Mouse (Mus musculus): ENCODE data around the gene Klhdc10. TPM values are rescaled to one million over a fixed set of nuclear protein-coding genes. Genes with fewer than 3 reads are reported as not detected.

Klhdc10 gene
- polyA plus RNA-seq (2014; fragmentation: Illumina TruSeq; extraction: RNeasy Lipid Tissue Mini Kit (QIAGEN cat#74804); ENCODE audit: low read depth, low replicate concordance) = 81.2 TPM

DNA sequence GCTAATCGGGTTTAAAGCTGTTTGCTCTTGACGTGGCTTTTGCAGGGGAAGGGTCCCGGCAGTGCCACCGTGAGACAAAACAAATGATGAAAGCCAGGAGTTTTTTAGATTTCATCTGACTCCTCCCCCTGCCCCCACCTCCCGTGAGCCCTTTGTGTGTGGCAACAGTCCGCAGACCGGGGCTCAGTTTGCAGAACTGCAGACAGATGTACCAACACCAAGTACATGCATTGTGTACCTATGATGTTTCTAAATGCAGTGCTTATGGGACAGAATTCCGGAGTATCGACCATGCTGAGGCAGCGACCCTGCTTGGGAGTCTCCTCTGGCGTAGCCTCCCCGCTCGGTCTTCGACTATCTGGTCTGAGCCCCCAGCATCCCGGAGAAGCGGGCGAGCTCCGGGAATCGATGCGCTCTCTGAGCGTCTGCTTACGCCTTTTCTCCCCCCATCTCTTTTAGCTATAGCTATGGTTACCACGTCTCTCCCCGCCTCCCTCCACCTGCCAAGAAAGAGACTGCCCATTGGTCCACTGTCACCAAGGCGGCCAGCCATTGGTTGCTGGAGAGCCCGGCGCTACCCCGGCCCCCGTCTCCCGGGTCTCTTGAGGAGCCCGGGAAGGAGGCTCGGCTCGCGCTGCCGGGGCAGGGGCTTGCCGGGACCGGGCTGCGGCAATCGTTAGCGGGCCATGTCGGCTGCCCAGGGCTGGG, at the start of gene Klhdc10:
TSS of gene Klhdc10 (plus strand) at position 561 of the 708 bp plus-strand sequence.

GRCm38 (mm10) chr6:30390714-30391697, 10.7 kb upstream of the Klhdc10 start, which contains the start of gene Zc3hc1:
Zc3hc1 (minus strand) TSS chr6:30391028.

Other genes starting within 250 kb of the Klhdc10 start
- 126 TPM for gene Ube2h, start 97.3 kb upstream of the Klhdc10 start, polyA plus RNA-seq (2014; fragmentation: Illumina TruSeq; extraction: RNeasy Lipid Tissue Mini Kit (QIAGEN cat#74804); ENCODE audit: low read depth, low replicate concordance)
- gene Zc3hc1, start 10.8 kb upstream of the Klhdc10 start, polyA plus RNA-seq (2014; fragmentation: Illumina TruSeq; extraction: RNeasy Lipid Tissue Mini Kit (QIAGEN cat#74804); ENCODE audit: low read depth, low replicate concordance) = 3.4 TPM
- gene Tmem209, start 107.9 kb downstream of the Klhdc10 start, polyA plus RNA-seq (2014; fragmentation: Illumina TruSeq; extraction: RNeasy Lipid Tissue Mini Kit (QIAGEN cat#74804); ENCODE audit: low read depth, low replicate concordance) = 68.4 TPM
- not detected for gene Ssmem1, start 108.0 kb downstream of the Klhdc10 start, polyA plus RNA-seq (2014; fragmentation: Illumina TruSeq; extraction: RNeasy Lipid Tissue Mini Kit (QIAGEN cat#74804); ENCODE audit: low read depth, low replicate concordance)
- gene Cpa2, start 139.7 kb downstream of the Klhdc10 start, polyA plus RNA-seq (2014; fragmentation: Illumina TruSeq; extraction: RNeasy Lipid Tissue Mini Kit (QIAGEN cat#74804); ENCODE audit: low read depth, low replicate concordance) = not detected
- gene Cpa4, start 166.5 kb downstream of the Klhdc10 start, polyA plus RNA-seq (2014; fragmentation: Illumina TruSeq; extraction: RNeasy Lipid Tissue Mini Kit (QIAGEN cat#74804); ENCODE audit: low read depth, low replicate concordance) = 2.3 TPM
- not detected for gene Cpa5, start 209.1 kb downstream of the Klhdc10 start, polyA plus RNA-seq (2014; fragmentation: Illumina TruSeq; extraction: RNeasy Lipid Tissue Mini Kit (QIAGEN cat#74804); ENCODE audit: low read depth, low replicate concordance)
- 0.64 TPM for gene Cpa1, start 237.3 kb downstream of the Klhdc10 start, polyA plus RNA-seq (2014; fragmentation: Illumina TruSeq; extraction: RNeasy Lipid Tissue Mini Kit (QIAGEN cat#74804); ENCODE audit: low read depth, low replicate concordance)